Mouse (Mus musculus) cerebellum, adult (tissue): ENCODE results near the gene Cacna2d4.
"Not testable (repeated sequence)": the region's sequence is repeated elsewhere in the genome, so short reads cannot be mapped to it uniquely, and the experiment has no call there.

Experiments used
- ATAC-seq: cut with Nextera tagmentation; 2 replicates; pipeline ENCODE4 v1.9.2; 2017; ENCODE audit warnings: mild to moderate bottlenecking, moderate library complexity, mixed read lengths; ENCODE audit not compliant: insufficient number of reproducible peaks, low FRiP score, low TSS enrichment

Cacna2d4 gene

GRCm38 (mm10) chr6:119333202-119333601 lies 96.9 kb downstream of the Cacna2d4 start:
- no peak for ATAC-seq

DNA sequence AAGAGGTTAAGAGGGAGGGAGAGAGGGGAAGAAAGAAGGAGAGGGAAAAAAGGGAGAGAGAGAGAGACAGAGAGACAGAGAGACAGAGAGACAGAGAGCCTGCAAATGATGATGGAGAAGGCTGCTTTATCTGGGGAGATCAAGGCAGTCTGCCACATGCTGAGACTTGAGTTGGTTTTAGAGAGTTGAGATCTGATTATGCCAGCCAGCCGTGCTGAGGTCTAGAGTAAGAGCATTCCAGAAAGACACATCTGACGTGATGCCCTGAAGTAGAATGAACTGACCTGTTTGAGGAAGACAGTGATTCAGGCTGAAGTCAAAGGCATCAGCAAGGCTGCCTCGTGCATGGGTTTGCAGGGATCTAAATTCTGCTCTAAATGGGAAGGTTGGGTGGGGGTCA lies 97.5 kb downstream of the Cacna2d4 start:
- no peak for ATAC-seq

GRCm38 (mm10) chr6:119336124-119336523 lies 99.8 kb downstream of the Cacna2d4 start:
- ATAC-seq, result no peak

GRCm38 (mm10) chr6:119337287-119337686 lies 101.0 kb downstream of the Cacna2d4 start:
- ATAC-seq, result no peak

GRCm38 (mm10) chr6:119338121-119338912 lies 102.0 kb downstream of the Cacna2d4 start:
- ATAC-seq, result no peak

GRCm38 (mm10) chr6:119341409-119341808 lies 105.1 kb downstream of the Cacna2d4 start:
- peak; percentile 86 for ATAC-seq

GRCm38 (mm10) chr6:119346257-119346656 lies 109.9 kb downstream of the Cacna2d4 start:
- ATAC-seq, result peak; percentile 36; the same call in 1 of the 2 replicates

- ATAC-seq, result no peak
These were observed 111.5 kb downstream of the Cacna2d4 start for GRCm38 (mm10) chr6:119347813-119348212.

DNA sequence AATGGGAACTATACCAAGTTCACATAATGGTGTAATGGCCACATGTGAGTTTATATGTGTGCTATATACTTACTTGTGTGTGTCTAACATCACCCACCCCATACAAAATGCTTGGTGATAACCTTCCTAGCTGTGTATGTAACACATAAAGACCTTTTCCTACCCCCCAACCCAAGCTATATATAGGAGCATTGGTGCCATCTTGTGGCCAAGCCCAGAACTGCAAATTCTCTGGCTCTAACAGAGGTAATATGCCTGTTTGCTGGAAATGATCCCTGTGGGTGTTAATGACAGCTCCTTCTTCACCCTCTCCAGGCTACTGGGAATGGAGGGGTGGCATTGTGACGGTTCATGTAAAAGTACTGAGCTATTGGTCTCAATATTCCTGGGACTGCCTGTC lies 111.9 kb downstream of the Cacna2d4 start:
- 0 out of 2 replicates have a peak, but pooled peaks have one; percentile 42 for ATAC-seq

DNA sequence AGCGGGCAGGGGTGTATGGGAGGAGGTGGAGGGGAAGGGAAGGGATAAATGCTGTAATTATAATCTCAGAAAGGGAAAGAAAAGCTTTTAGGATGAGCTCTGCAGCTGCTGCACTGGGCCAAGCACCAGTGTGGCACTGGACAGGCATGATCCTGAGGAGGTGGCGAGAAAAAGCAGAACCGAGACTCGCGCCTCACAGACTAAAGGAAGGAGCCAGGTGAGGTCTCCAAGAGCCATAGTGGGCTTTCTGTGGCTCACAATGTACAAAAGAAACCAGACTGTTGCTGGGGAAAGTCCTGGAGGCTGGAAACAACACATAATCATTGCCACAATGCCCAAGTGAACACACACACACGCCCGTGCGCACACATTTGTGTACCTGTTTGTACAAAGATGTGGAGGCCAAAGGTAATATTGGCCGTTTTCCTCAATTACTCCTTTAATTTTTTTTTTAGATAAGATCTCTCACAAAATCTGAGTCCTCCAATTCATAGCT lies 114.4 kb downstream of the Cacna2d4 start:
- ATAC-seq, result no peak

- ATAC-seq, result no peak
These were observed 115.3 kb downstream of the Cacna2d4 start for GRCm38 (mm10) chr6:119351656-119352055.

DNA sequence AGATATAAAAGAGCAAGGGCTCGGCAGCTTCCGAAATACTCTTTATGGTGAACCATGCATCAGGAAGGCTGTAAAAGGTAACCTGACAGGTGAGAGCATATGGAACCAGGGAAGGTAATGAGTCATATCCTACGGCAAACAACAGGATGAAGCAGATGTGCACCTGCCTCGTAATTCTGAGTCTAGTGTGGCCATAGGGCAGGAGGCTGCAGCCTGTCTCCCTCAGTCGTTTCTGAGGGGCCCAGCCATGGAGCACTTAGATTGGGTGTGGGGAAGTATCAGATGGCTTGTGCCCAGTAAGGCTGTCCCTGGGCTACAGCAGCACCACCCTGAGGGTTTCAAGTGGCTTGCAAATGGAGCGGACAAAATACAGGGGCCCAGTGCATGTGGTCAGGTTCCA lies 116.2 kb downstream of the Cacna2d4 start:
- no peak for ATAC-seq

DNA sequence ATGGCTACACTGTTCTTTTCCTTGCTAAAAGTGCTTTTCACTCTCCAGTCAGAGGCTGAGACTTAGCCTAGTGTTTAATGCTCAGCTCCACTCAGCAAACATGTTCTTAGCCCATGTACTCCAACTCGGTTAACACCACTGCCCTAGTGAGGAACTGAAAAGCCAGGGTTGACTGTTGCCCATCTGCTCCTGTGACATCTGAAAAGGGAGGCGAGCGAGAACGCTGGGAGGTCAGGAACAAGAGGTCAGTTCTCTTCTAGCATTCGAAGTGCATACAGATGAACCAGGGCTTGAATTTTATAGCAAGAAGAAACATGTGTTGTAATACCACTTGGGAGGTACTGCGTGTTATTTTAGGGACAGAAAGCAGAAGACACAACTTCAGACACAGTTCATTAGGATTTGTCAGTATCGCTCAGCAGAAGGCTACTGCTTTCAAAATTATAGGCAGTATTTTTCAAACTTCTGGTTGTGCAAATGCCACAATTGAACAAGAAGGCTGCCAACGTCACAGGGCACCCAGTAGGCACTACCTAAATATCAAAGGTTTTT lies 121.8 kb downstream of the Cacna2d4 start:
- no peak for ATAC-seq

DNA sequence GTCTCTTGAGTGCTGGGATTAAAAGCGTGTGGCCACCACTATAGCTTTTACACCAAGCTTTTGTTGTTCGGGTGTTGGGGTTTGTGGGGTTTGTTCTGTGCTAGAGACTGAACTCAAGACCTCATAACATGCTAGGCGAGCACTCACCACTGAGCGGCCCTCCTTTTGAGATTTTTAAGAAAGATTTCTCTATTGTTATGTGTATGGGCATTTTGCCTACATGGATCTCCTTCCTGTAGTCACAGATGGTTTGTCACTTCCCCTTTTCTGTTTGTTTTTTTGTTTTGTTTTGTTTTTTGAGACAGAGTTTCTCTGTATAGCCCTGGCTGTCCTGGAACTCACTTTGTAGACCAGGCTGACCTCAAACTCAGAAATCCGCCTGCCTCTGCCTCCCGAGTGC lies 123.9 kb downstream of the Cacna2d4 start:
- ATAC-seq, result not testable (repeated sequence)

- no peak for ATAC-seq
These were observed 124.8 kb downstream of the Cacna2d4 start for GRCm38 (mm10) chr6:119360925-119361702.

DNA sequence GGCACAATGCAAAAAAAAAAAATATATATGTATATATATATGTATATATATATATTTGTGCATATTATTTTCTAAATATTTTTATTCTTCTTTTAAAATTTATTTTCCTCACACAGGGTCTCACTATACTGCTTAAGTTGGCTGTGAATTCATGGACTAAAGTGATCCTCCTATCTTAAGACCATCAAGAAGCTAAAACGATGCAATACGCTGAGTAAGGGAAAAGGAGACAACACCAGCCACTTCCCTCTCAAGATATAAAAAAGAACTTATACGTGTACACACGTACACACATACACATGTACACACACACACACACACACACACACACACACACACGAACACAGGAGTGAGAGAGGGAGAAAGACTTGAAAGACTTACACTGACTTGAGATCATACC lies 127.3 kb downstream of the Cacna2d4 start:
- no peak for ATAC-seq

DNA sequence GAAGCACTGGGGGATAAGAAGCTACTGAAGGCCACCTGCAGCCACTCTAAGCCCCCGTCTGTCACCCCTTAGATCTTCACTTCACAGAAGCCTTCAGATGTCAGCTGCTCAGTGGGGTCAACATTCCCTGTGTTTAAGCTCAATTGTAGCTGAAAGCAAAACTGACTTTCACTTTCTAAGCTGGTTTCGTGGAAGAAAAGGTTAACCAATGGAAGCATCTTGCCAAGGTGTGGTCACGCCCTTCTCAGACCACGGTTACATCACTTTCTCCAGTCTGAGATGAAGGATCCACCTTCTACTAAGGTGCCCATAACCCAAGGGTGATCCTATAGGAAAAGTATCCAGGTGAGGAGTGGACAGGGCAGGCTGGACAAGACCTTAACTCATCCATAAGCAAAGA lies 130.5 kb downstream of the Cacna2d4 start:
- not testable (repeated sequence) for ATAC-seq

- ATAC-seq, result 0 out of 2 replicates have a peak, but pooled peaks have one; percentile 20
These were observed 131.1 kb downstream of the Cacna2d4 start for GRCm38 (mm10) chr6:119367382-119367781.

DNA sequence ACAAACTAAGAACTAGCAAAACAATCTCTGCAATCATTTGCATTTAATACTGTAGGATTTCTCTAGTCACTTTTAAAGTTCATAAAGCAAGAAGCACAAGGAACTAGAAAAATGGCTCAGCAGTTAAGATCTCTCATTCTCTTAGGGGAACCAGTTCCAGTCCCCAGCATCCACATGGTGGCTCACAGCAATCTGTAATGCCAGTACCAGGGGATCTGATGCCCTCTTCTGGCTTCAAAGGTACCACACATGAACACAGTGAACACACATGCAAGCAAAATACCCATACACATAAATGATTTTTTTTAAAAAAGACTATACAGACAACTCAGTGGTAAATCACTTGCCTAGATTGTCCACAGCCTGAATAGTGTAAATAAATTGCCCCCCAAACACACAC lies 135.3 kb downstream of the Cacna2d4 start:
- no peak for ATAC-seq

GRCm38 (mm10) chr6:119372237-119372636 lies 135.9 kb downstream of the Cacna2d4 start:
- no peak for ATAC-seq
